Mouse (Mus musculus) hematopoietic stem cell, adult 5-6 weeks (primary cell): ENCODE measurements around the gene Cfdp1. TPM values are rescaled to one million over a fixed set of nuclear protein-coding genes. Genes with fewer than 3 reads are reported as not detected.

Source experiments
- ATAC-seq, 2 experiments: fragments of 125-278 bp in 1 of 2; replicated peaks in 1 of 2; 2 replicates each; pipeline ENCODE4 v1.8.0; 2016 to 2017; ENCODE audit warnings: inconsistent platforms in 2 of 2, mild to moderate bottlenecking in 2 of 2, moderate number of reproducible peaks in 2 of 2, low read depth in 1 of 2, moderate TSS enrichment in 1 of 2; ENCODE audit not compliant: low FRiP score in 2 of 2, poor library complexity in 2 of 2, severe bottlenecking in 2 of 2, insufficient read depth in 1 of 2, low TSS enrichment in 1 of 2
- total RNA-seq: library from RNA; stranded (forward); fragments of 172-1452, 232-1000 nt; gene quantifications from 2 replicates; pipeline ENCODE4 v1.2.3, GENCODE M21; 2017

Gene Cfdp1
- total RNA-seq, 1 experiment from 2014 or later = 207 TPM

DNA sequence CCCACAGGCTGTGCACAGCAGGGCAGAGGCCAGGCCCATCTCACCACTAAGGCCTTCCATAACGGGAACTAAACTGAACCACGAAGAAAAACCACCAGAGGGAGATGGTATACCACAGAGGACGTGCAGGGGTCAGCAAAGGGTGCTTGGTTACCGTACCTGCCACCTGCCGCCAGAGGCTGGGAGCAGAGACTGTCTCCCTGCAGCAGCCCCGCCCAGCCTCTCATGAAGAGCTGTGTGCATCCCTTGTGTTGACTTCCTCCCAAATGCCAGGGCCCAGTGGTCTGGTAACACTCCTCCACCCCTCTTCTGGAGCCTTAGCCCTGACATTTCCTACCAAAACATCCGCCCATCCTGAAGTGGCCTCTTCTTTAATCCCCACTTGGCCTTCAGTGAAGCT lies 114.5 kb downstream of the Cfdp1 start:
- peak; percentile 32 to 34; a peak in 3 of 4 replicates for ATAC-seq

DNA sequence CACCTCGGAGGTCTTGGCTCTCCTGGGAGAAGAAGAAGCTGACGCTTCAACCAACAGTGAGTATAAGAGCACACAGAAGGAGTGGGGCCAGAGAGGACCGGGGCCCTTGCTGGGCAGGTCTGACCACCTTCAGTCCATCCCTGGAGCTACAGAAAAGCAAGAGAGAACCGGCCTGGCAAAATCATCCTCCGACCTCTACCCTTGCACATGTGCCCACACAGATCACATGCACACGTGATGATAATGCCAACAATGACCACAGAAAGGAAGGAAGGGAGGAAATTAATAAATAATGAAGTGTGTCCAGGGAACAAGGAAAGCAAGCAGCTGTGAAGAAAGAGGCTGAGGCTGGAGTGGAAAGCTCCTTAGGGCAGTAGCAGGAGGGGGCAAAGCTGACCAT lies 115.2 kb downstream of the Cfdp1 start:
- no peak for ATAC-seq

GRCm38 (mm10) chr8:111736321-111736720 lies 117.8 kb downstream of the Cfdp1 start:
- no peak for ATAC-seq

- no peak for ATAC-seq
Observed at GRCm38 (mm10) chr8:111735791-111736190, 118.3 kb downstream of the Cfdp1 start.

DNA sequence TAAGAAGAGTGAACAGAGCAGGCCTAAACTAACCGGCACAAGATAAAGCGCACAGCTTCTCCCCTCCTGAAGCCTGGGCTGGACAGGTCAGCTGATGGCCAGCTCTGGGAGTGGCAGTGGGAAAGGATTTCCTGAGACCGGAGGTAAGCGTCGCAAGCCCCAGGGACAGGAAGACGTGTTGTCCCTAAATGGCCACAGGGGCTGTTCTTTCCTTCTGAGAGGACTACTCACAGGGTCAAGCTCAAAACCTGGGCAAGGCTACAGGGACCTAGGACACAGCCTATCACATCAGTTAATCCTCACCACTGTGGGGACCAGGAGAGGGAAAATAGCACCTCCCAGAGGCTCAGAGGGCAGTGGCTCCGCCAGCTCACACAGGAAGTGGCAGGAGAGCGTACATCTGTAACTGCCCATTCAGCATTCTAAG lies 118.7 kb downstream of the Cfdp1 start:
- no peak for ATAC-seq

GRCm38 (mm10) chr8:111734244-111734960 lies 119.7 kb downstream of the Cfdp1 start:
- ATAC-seq = no peak

GRCm38 (mm10) chr8:111733581-111734243 lies 120.4 kb downstream of the Cfdp1 start:
- ATAC-seq = no peak

DNA sequence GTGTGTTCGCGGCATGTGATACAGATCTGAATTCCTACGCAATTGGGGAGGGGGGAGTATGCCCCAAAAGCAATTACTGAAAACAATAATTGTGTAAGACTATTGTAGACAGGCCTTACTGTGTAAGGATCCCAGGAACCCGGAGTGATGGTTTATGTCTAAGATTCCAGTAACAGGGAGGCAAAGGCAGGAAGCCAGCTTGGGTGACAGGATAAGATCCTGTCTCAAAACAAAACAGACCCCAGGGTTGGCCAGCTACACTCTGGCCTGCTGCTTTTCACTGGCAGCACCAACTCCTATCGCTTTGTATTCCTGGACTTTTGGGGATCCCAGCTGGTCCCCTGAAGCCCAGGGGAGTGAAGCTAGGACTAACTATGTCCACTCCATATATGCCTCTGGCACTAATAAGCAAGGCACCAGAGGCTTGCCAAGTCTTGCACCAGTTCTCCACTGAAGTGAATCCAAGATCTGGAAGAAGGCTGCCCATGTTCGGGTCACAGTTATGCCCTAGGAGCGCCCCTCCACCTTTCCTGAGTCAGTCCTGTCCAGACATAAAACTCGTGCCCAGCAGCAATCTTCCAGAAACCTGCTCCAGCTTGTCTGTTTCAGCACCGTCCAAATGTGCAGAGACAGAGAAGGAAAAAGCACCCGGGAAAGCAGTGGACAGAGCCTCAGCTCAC lies 121.5 kb downstream of the Cfdp1 start:
- ATAC-seq = no peak

GRCm38 (mm10) chr8:111732004-111732403 lies 122.1 kb downstream of the Cfdp1 start:
- ATAC-seq = peak; percentile 93 to 94

DNA sequence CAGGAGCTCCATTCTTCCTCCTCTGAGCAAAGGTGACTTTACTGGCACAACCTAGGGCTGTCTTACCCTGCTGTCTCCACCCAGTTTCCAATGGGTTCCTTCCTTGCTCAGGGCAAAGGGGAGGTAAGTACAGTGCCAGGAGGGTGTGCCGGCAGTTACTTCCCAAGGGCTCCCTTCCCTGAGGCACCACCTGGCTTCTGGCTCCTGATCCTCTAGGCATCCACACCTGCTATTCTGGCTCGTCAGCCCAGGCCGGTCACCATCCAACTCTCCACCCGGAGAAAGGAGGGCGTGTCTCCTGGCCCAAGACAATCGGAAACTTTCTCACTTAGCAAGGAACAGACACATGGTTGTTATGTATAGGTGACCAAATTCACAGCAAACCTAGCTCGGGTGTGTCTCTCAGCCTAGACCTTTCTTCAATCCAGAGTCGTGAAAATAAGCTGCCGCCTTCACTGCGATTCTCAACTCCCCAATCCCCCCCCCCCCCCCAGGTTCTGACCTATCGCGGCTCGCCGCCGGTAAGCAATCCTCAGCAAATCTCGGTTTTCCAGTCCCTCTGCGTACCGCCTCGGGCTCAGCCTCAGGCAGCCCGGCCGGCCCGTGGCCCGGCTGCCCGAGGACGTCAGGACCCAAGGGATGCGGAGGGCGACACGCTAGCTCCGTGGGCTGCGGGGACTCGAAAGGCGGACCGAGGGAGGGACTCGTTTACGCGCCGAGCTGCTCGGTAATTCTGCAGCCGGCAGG lies 122.7 kb downstream of the Cfdp1 start:
- ATAC-seq = no peak

DNA sequence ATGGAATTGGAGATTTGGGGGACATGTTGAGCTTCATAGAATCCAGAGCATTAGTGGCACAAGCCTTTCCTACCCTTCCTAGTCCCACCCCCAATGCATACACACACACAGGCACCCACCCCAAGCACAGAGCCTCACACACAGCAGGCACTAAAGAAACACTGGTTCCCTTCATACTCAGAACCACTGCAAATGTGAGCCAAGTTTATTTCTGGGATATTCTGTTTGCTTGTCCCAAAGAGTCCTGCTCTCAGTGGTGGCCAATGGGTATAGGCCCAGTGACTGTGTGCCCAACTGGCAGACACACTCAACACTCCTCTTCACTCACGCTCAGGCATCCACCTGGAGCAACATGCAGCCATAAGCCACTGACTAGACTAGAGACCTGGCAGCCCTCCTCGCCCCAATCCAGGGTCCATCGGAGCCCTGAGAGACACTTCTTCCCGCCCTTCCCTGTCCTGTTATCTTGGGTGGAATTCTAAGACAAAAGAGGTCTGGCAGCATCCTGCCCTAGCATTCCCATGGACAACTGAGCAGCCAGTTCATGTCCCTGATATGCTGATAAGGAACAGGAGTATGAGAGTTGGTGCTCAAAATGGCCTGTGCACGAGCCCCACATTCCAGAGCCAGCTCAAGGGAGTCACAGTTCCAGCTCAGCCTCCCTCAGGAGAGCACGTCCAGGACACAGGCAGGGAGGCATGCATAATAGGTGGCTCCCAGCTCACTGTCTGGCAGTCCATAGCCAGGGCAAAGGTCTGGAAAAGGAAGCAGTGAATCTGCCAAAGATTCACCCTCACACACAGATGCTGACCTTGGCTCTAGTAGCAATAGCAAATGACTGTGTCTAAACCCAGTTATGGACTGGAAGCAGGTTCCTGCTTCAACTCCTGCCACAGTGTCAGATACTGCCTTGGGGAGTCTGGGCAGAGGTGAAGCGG lies 124.6 kb downstream of the Cfdp1 start:
- ATAC-seq = no peak

DNA sequence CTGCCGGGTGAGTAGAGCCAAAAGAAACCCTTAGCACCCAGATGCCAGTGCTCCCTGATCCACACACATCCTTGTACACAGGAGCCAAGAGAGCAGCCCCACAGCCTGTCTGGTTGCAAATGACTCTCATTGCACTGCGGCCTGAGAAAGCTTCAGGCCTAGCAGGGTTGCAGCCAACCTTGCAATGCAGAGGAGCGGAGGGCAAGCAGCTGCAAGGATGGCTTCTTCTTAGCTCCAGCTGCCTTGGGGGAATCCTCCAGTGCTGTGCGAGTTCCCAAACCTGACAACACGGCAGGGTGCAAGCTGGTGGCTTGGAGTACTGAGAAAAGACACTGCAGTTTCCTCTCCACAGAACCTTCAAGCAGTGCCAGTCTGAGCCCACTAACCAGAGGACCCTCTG lies 125.6 kb downstream of the Cfdp1 start:
- no peak for ATAC-seq

- no peak for ATAC-seq
Observed at GRCm38 (mm10) chr8:111727553-111727952, 126.5 kb downstream of the Cfdp1 start.

GRCm38 (mm10) chr8:111726102-111726900 lies 127.8 kb downstream of the Cfdp1 start:
- peak; percentile 17 to 36; a peak in 1 of 4 replicates for ATAC-seq

GRCm38 (mm10) chr8:111725341-111725740 lies 128.8 kb downstream of the Cfdp1 start:
- ATAC-seq = no peak

GRCm38 (mm10) chr8:111720115-111720544 lies 134.0 kb downstream of the Cfdp1 start:
- no peak for ATAC-seq
